Mouse (Mus musculus) adrenal gland, adult 8-10 months (tissue): ENCODE data around the gene Pwwp2b. TPM values are rescaled to one million over a fixed set of nuclear protein-coding genes. Genes with fewer than 3 reads are reported as not detected.

Source experiments
- DNase-seq: peaks from one replicate; pipeline ENCODE4 v3.0.0; 2022
- total RNA-seq, 4 experiments: library from RNA; stranded (reverse); gene quantifications; 2 replicates each; pipeline ENCODE4 v1.2.4; 2022

Gene Pwwp2b
- total RNA-seq, 4 experiments from 2014 or later, result 13.5 to 20.4 (median 17.0) TPM

GRCm38 (mm10) chr7:139224725-139225124 lies 23.6 kb upstream of the Pwwp2b start:
- peak; percentile 35 for DNase-seq

GRCm38 (mm10) chr7:139226416-139226815 lies 21.9 kb upstream of the Pwwp2b start:
- DNase-seq, result no peak

- no peak for DNase-seq
Measured at GRCm38 (mm10) chr7:139228447-139229171, 19.7 kb upstream of the Pwwp2b start.

GRCm38 (mm10) chr7:139229837-139230236 lies 18.4 kb upstream of the Pwwp2b start:
- DNase-seq, result no peak

- DNase-seq, result no peak
Measured at GRCm38 (mm10) chr7:139230241-139230640, 18.0 kb upstream of the Pwwp2b start.

GRCm38 (mm10) chr7:139233714-139234113 lies 14.6 kb upstream of the Pwwp2b start:
- DNase-seq, result peak; percentile 83

- no peak for DNase-seq
Measured at GRCm38 (mm10) chr7:139234426-139235188, 13.7 kb upstream of the Pwwp2b start.

- peak; percentile 24 for DNase-seq
Measured at GRCm38 (mm10) chr7:139235651-139236358, 12.5 kb upstream of the Pwwp2b start.

GRCm38 (mm10) chr7:139239432-139239831 lies 8.8 kb upstream of the Pwwp2b start:
- DNase-seq, result no peak

- DNase-seq, result peak; percentile 53
Measured at GRCm38 (mm10) chr7:139246086-139246485, 2.2 kb upstream of the Pwwp2b start.

- peak; percentile 68 for DNase-seq
Measured at GRCm38 (mm10) chr7:139246931-139247880, 1.1 kb upstream of the Pwwp2b start.

- DNase-seq, result peak; percentile 24
Measured at GRCm38 (mm10) chr7:139248615-139249405, 528 bp downstream of the Pwwp2b start.

GRCm38 (mm10) chr7:139249406-139250210 lies 1.3 kb downstream of the Pwwp2b start:
- DNase-seq, result no peak

- no peak for DNase-seq
Measured at GRCm38 (mm10) chr7:139251881-139252301, 3.6 kb downstream of the Pwwp2b start.

GRCm38 (mm10) chr7:139252566-139252965 lies 4.3 kb downstream of the Pwwp2b start:
- DNase-seq, result no peak

- no peak for DNase-seq
Measured at GRCm38 (mm10) chr7:139252986-139253385, 4.7 kb downstream of the Pwwp2b start.

GRCm38 (mm10) chr7:139253462-139253861 lies 5.2 kb downstream of the Pwwp2b start:
- no peak for DNase-seq

GRCm38 (mm10) chr7:139254626-139255025 lies 6.3 kb downstream of the Pwwp2b start:
- no peak for DNase-seq

- DNase-seq, result no peak
Measured at GRCm38 (mm10) chr7:139257752-139258542, 9.7 kb downstream of the Pwwp2b start.
